Mouse (Mus musculus) frontal cortex, postnatal 25 days (tissue): ENCODE data around the gene Nav1.
"Not testable (repeated sequence)": the region's sequence is repeated elsewhere in the genome, so short reads cannot be mapped to it uniquely, and the experiment has no call there.

Experiments
- DNase-seq, 2 experiments: peaks; one replicate each; pipeline ENCODE4 v3.0.0; 2022; ENCODE audit warnings: low spot score in 2 of 2

The Nav1 gene

GRCm38 (mm10) chr1:135488879-135489278 lies 118.2 kb downstream of the Nav1 start:
- DNase-seq = no peak

GRCm38 (mm10) chr1:135485179-135485578 lies 121.9 kb downstream of the Nav1 start:
- DNase-seq = no peak

GRCm38 (mm10) chr1:135484503-135485051 lies 122.5 kb downstream of the Nav1 start:
- not testable (repeated sequence) for DNase-seq

GRCm38 (mm10) chr1:135483971-135484370 lies 123.1 kb downstream of the Nav1 start:
- DNase-seq = no peak

DNA sequence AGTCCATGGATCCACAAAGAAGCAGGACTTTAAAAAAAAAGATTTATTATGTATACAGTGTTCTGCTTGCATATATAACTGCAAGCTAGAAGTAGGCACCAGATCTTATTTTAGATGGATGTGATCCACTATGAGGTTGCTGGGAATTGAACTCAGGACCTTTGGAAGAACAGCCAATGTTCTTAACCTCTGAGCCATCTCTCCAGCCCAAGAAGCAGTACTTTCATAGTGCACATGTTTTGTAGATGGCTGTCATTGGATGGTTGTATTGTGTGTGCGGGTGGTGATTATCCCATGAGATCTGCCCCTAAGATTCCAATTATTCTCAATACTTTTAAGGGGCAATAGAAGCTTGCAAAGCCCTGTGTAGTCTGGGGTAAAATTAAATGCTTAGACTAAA lies 124.4 kb downstream of the Nav1 start:
- DNase-seq = no peak

- DNase-seq = no peak
Measured at GRCm38 (mm10) chr1:135481656-135482055, 125.4 kb downstream of the Nav1 start.

DNA sequence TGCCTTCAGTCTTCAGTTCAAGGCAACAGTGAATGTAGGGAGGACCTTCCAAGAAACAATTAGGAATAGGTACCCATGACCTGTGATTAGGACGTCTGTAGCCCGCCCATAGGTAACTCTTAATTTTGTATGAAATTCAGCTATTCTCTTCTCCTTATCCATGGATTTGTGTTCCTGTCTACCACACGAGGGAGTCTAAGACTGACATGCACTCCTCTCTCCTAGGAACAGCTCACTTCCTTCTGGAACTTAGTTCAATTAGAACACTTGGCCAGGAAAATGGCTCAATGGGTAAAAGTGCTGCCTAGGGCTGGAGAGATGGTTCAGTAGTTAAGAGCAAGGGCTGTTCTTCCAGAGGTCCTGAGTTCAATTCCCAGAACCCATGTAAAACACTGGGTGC lies 126.3 kb downstream of the Nav1 start:
- DNase-seq = no peak

DNA sequence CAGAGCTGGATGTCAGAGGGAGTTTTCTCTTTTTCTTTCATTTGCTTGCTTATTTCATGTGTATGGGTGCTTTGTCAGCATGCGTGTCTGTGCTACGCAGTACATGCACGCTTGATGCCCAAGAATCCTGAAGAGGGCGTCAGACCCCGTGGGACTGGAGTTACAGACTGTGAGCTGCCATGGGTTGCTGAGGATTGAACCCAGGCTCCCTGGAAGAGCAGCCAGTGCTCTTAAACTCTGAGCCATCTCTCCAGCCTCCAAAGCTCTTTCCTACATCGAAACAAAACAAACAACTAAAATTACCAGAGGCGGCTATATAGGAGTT lies 131.6 kb downstream of the Nav1 start:
- no peak for DNase-seq

GRCm38 (mm10) chr1:135474861-135475570 lies 132.1 kb downstream of the Nav1 start:
- DNase-seq = no peak

GRCm38 (mm10) chr1:135472536-135472935 lies 134.6 kb downstream of the Nav1 start:
- no peak for DNase-seq

DNA sequence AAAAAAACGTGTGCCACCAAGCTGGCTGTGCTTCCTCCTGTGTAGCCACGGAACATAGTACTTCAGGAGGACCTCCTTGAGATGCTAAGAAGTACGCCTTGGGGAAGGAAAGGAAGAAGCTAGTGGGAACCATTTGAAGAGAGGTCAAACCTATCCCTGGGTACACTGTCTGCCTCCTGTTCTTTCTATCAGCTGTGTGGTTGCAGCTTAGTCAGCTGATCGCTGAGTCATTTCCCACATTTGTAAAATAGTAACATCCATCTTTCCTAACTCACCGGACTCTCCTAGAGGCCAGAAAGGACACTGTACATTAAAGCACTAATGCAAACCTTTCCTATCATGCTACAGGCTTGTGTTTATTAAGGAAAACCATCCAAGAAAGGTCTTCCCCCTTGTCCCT lies 135.4 kb downstream of the Nav1 start:
- no peak for DNase-seq

DNA sequence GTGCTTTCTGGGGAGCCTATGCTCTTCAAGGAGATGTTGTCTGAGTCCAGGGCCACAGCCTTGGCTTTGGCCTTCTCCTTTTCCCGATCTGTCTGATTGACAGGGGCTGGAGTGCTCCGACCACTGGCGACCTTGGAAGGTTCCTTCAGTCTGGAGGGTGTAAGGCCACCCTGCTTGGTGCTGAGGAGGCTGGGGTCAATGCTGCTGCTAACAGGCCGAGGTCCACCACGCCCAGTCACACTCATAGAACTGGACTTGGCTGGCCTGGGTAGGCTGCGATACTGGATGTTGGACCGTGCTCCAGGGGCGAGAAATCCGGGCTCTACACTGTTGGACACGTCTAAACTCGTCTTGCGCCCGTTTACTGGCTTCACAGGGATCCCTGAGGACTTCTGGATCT lies 136.5 kb downstream of the Nav1 start:
- DNase-seq = no peak

GRCm38 (mm10) chr1:135467462-135467861 lies 139.6 kb downstream of the Nav1 start:
- DNase-seq = no peak

DNA sequence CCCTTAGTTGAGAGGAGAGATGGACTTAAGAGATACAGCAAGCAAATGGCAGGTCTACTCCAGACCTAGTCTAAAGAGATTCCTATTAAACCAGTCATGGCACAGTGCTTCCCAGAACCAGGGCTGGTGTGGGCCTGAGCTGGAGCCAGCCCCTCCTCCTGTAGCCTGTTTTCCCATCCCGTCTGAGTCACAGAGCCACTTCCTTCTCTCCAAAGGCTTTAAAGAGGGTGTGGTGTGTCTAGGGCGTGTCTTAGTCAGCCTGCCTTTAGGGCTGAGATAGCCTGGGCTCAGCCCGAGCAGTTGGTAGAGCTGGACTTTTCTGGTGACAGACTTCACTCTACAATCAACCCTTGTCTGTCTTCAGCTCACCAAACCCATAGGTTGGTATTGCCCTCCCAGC lies 140.2 kb downstream of the Nav1 start:
- no peak for DNase-seq

DNA sequence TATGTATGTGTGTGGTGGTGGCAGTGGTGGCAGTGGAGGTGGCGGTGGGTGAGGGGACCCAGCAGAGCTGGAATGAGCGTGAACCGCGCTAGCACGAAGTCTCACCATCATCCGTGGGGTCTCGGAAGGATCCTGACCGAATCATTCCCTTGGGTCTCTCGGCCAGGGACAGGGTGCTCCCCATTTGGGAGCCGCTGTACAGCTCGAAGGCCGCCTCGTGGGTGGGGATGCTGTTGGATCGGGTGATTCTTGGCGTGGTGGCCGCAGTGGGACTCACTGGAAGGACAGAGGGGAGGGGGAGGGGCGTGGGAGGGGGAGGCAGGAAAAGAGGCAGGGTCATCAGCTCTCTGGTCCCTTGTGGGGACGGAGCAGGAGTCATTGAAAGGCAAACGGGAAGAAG lies 141.4 kb downstream of the Nav1 start:
- DNase-seq = no peak

- DNase-seq = no peak
Measured at GRCm38 (mm10) chr1:135462736-135463135, 144.4 kb downstream of the Nav1 start.

DNA sequence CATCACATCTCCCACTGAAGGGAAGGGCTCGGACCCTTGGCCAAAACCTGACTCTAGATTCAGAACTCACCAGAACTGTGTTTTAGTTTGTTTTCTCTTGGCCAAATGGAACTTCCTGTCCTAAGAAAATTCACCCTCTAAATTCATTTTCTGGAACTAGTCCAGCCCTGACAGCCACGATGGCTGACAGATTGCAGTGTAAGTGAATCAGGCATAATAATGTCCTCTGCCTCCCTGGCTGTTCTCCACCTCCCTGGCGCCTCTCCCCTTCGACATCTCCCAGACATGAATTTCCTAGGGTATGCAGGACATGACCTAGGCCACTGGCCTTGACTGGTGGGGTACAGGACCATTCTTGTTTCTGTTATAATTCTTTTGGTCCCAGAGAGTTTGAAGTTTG lies 144.8 kb downstream of the Nav1 start:
- no peak for DNase-seq

GRCm38 (mm10) chr1:135461097-135461730 lies 145.9 kb downstream of the Nav1 start:
- peak; percentile 70 to 73 for DNase-seq

DNA sequence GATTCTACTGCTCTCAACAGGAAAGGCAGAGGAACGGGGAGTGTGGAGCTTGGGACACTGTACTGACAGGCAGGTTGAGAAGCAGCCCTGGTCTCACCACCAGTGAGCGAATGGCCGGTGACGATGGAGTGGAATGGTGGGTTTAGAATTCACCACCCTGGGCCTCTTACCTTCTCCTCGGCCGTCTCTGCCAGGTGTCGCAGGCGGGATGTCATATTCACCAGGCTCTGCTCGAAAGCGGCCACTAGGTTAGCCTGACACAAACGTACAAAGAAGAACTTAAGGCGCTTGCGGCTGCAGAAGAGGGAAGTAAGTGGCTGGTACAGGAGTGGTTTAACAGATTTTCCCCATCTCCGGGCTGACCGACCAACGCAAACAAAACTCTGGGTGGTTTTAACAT lies 146.6 kb downstream of the Nav1 start:
- DNase-seq = no peak

DNA sequence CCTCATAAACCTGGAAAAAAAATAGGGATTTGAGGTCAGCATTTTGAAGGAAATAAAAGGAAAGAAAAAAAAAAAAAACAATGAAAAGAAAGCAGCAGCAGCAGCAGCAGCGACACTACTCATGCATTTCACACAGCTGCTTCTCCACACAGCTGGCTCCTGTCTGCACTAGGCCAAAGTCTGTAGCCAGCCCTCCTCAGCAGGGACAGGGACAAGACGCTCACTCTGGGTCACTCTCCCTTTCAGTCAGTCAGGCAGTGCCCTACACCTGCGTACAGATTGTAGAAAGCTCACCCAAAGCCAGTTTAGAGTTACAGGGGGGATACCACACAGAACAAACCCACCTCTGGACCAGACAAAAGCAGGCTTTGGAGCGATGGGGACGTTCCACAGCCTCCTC lies 149.2 kb downstream of the Nav1 start:
- no peak for DNase-seq

DNA sequence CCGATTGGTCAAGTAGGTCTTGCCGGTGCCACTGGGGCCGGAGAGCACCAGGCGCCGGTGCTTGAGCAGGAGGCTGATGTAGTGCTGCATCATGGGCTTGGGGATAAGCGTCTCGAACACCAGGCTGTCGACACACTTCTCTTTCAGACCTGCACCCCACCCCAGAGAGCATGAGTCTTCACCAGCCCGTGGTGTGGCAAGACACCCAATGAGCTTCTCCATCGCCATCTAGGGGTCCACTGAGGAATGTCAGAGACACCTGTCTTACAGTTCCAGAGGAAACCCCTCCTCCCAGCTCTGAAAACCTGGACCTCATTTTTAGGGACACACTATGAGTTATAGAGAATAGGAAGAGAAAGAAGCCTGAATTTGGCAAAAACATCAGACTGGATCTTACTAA lies 154.8 kb downstream of the Nav1 start:
- DNase-seq = peak in 1 of 2 experiments; percentile 33

DNA sequence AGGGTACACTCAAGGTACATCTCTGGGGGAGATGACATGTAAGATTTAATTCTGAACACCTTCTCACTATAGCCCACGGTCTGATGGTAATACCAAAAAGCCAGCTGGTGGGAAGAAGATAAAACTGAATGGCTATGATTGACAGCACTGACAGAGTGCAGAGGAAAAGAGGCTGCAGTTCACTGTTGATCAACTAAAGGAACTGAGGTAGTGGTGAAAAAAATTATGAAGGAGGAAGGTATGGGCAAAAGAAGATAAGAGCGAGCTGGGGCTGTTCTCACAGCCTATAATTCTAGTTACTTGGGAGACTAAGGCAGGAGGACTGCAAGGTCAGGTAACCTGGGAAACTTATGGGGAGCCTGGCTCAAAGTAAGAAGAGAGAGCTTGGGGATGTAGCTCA lies 155.7 kb downstream of the Nav1 start:
- DNase-seq = no peak

- no peak for DNase-seq
Measured at GRCm38 (mm10) chr1:135449876-135450275, 157.2 kb downstream of the Nav1 start.

DNA sequence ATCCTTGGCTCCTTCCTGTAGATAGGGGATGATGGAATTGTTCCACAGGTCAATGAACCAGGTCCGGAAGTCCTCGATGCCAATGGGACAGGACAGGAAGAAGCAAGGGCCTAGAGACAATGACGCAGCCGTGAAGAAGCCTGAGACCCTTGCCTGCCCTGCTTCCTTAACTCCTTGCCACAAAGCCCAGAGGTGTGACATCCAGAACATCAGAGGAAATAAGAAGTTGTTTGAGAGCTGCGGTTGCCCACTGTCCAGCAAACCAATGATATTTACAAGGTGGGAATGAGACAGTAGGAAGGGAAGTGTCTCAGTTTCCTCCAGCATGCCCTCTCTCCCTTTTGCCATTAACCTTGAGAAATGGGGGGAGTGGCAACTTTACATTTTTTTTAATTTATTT lies 158.2 kb downstream of the Nav1 start:
- no peak for DNase-seq
